Mouse (Mus musculus): ENCODE measurements around the gene Art5. TPM values are rescaled to one million over a fixed set of nuclear protein-coding genes. Genes with fewer than 3 reads are reported as not detected.
A peak's percentile ranks its signal among the peaks of the same experiment; 100 is the strongest.
"Not testable (repeated sequence)": the region's sequence is repeated elsewhere in the genome, so short reads cannot be mapped to it uniquely, and the experiment has no call there.

Art5 gene
- total RNA-seq, 2 experiments from 2014 or later = not detected

GRCm38 (mm10) chr7:102082816-102083215, 26.5 kb downstream of the Art5 start, which contains the start of gene Trpc2:
TSS of gene Trpc2 (plus strand) at chr7:102083116.
- DNase-seq (ENCODE audit: low spot score in 2 of 2) = no peak

GRCm38 (mm10) chr7:102081784-102082183, 27.5 kb downstream of the Art5 start:
- no peak for DNase-seq (ENCODE audit: low spot score in 2 of 2)

- no peak for DNase-seq (ENCODE audit: low spot score in 2 of 2)
These were observed 29.0 kb downstream of the Art5 start for GRCm38 (mm10) chr7:102080311-102080710.

GRCm38 (mm10) chr7:102078517-102078916, 30.8 kb downstream of the Art5 start:
- DNase-seq (ENCODE audit: low spot score in 2 of 2) = peak in 1 of 2 experiments; percentile 38

GRCm38 (mm10) chr7:102076714-102077296, 32.5 kb downstream of the Art5 start:
- DNase-seq (ENCODE audit: low spot score in 2 of 2) = no peak

GRCm38 (mm10) chr7:102066363-102066762, 42.9 kb downstream of the Art5 start:
- no peak for DNase-seq (ENCODE audit: low spot score in 2 of 2)

GRCm38 (mm10) chr7:102065046-102065891, 44.0 kb downstream of the Art5 start, which contains the start of the genes Rnf121, Xndc1 and Xntrpc:
TSS of gene Rnf121 (minus strand) at chr7:102065469.
TSS of gene Xndc1 (plus strand) at chr7:102065511.
TSS of gene Xntrpc (plus strand) at chr7:102065713.
- DNase-seq (ENCODE audit: low spot score in 2 of 2) = peak; percentile 94 to 96

- DNase-seq (ENCODE audit: low spot score in 2 of 2) = no peak
These were observed 44.6 kb downstream of the Art5 start for GRCm38 (mm10) chr7:102064655-102065045.

- DNase-seq (ENCODE audit: low spot score in 2 of 2) = no peak
These were observed 45.4 kb downstream of the Art5 start for GRCm38 (mm10) chr7:102063891-102064290.

GRCm38 (mm10) chr7:102062203-102062602, 47.1 kb downstream of the Art5 start:
- DNase-seq (ENCODE audit: low spot score in 2 of 2) = no peak

GRCm38 (mm10) chr7:102061353-102061752, 47.9 kb downstream of the Art5 start:
- no peak for DNase-seq (ENCODE audit: low spot score in 2 of 2)

- not testable (repeated sequence) for DNase-seq (ENCODE audit: low spot score in 2 of 2)
These were observed 60.8 kb downstream of the Art5 start for GRCm38 (mm10) chr7:102048524-102048923.

Other genes starting within 250 kb of the Art5 start
- gene Anapc15, start 245.8 kb downstream of the Art5 start, total RNA-seq (2021) = 10 to 100 TPM; 31.7 to 35.3 TPM
- gene Folr1, start 238.7 kb downstream of the Art5 start, total RNA-seq (2021) = 10 to 100 TPM in 1 of 2 experiments, 1 to 10 TPM in 1; 4.4 to 35.6 TPM
- 100 to 1,000 TPM in 1 of 2 experiments, 10 to 100 TPM in 1; 98.7 to 102 TPM for gene Lamtor1, start 203.6 kb downstream of the Art5 start, total RNA-seq (2021)
- under 1 TPM; 0.18 to 0.21 TPM for gene Tomt, start 203.1 kb downstream of the Art5 start, total RNA-seq (2021)
- 1 to 10 TPM; 4.8 to 7.4 TPM for gene Lrrc51, start 175.6 kb downstream of the Art5 start, total RNA-seq (2021)
- 10 to 100 TPM; 73.4 to 75.3 TPM for gene Numa1, start 175.4 kb downstream of the Art5 start, total RNA-seq (2021)
- 1 to 10 TPM; 8.4 to 8.7 TPM for gene Il18bp, start 90.8 kb downstream of the Art5 start, total RNA-seq (2021)
- gene Rnf121, start 44.0 kb downstream of the Art5 start, total RNA-seq (2021) = 10 to 100 TPM; 35.0 to 40.9 TPM
- 10 to 100 TPM; 19.6 to 22.3 TPM for gene Xndc1, start 44.0 kb downstream of the Art5 start, total RNA-seq (2021)
- 1 to 10 TPM; 1.9 to 2.3 TPM for gene Xntrpc, start 43.8 kb downstream of the Art5 start, total RNA-seq (2021)
- gene Trpc2, start 26.4 kb downstream of the Art5 start, total RNA-seq (2021) = under 1 TPM in 1 of 2 experiments, not detected in 1; 0.60 TPM
- gene Art1, start 7.7 kb downstream of the Art5 start, total RNA-seq (2021) = not detected
- gene Chrna10, start 7.3 kb upstream of the Art5 start, total RNA-seq (2021) = under 1 TPM in 1 of 2 experiments, not detected in 1; 0.14 TPM
- 10 to 100 TPM; 34.8 to 35.9 TPM for gene Nup98, start 100.7 kb upstream of the Art5 start, total RNA-seq (2021)
- gene Pgap2, start 100.7 kb upstream of the Art5 start, total RNA-seq (2021) = 10 to 100 TPM; 24.9 to 28.8 TPM
- gene Rhog, start 146.6 kb upstream of the Art5 start, total RNA-seq (2021) = 10 to 100 TPM; 23.4 to 25.8 TPM
- gene Stim1, start 158.3 kb upstream of the Art5 start, total RNA-seq (2021) = 10 to 100 TPM; 65.6 to 66.1 TPM

Data from layer of hippocampus, postnatal 14 days (tissue).